Mouse (Mus musculus): ENCODE measurements around the gene Trpc6.

Trpc6 gene

DNA sequence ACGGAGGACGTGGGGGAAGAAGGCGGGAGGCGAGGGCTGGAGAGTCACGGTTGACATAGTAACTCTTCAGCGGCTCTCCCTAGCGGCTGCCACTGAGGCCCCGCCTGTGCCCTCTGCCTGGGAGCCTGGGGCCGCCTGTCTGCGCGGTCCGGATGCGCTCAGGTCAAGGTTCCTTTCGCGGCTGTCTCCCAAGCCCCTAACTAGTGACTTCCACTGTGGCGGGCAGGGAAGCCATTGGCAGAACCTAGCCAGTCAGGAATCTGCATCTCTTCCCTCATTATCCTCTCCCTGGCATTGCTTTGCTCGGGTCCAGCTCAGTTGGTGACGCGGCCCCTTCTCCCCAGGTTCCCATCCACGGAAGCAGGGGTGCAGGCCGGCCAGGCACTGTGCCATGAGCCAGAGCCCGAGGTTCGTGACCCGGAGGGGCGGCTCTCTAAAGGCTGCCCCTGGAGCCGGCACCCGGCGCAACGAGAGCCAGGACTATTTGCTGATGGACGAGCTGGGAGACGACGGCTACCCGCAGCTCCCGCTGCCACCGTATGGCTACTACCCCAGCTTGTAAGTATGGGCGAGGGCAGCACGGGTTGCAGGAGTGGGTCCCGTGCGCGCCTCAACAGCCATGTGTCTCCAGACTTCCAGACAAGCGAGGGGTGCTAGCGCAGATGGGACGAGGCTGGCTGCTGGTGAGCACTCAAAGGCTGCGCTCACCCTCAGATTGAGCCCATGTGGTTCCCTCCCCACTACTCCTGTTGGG is at the start of gene Trpc6:
Trpc6 (plus strand) TSS at position 102 of the 754 bp plus-strand sequence.
- in situ Hi-C loops (cut with MboI), result no loop called here

DNA sequence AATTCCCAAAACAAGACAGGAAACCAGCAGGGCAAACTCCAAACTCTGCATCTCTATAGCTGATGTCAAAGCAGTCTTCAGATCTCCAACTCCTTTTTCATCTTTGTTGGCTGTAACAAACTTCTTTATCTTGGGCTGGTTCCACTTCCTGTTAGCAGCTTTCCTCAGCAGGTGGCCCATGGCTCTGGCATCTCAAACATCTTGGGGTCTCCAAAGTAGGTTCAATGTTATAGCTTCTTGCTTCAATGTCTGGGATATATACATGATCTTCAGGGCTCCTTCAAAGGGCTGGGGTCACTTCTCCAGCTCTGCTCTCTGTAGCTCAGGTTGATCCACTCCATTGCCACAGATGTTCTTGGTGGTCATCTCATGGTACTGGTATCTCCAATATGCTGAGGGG is 23.0 kb upstream of the Trpc6 start:
- in situ Hi-C loops (cut with MboI), result no loop called here

- in situ Hi-C loops (cut with MboI), result no loop called here
Measured at GRCm38 (mm10) chr9:8533670-8534069, 10.3 kb upstream of the Trpc6 start.

- in situ Hi-C loops (cut with MboI), result no loop called here
Measured at GRCm38 (mm10) chr9:8545236-8545635, 1.3 kb downstream of the Trpc6 start.

DNA sequence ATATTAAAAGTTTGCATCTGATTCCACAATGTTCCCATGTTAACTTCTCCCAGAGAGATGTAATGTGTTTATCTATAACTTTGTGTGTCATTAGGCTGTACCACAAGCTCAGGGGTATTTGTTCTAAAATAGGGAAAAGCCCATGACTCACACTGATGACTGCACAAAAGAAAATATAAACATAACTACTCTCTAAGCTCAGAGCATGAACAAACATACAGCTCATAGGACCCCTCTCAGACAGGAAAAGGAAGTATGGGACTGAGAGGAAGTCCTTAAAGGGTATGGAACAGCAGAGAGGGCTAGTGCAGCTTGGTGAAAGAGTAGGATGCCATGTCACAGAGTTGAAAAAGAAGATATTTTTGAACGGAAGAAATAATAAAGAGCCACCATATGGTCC is 14.6 kb downstream of the Trpc6 start:
- in situ Hi-C loops (cut with MboI), result no loop called here

DNA sequence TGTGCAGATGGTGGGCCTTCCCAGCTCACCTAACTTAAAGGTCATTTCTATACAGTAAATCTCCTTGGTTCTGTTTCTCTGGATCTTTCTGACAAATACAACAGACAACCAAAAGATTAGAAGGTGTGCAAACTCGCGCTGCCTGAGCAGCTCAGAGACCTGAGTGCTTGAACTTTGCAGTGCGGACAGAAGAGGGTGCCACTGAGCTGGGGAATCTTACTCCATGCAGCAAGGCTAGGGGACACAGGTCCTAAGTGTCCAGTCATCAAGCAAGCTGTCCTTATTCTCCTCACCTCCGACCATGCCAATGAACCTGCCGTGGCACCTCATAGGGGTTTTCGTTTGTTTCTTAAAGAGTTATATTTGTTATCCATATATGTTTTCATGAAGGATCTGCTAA is 48.7 kb downstream of the Trpc6 start:
- in situ Hi-C loops (cut with MboI), result no loop called here

DNA sequence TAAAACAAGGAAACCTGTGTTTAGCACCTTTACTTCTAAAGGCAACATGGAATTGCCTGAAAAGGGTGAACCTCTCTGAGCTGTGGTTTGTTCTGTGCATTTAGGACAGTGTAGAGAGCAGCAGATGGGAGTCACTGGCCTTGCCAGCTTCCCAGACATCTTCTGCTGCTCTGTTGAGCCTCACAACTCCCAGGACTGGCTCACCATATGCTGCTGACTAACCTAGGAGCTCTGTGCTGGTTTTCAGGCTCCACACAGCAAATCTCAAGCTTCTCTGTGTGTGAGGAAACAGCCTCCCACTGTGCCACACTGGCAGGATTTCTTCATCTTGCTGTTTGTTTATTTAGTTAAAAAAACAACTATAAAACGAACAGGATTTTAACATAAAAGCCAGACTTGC is 53.1 kb downstream of the Trpc6 start:
- in situ Hi-C loops (cut with MboI), result no loop called here

DNA sequence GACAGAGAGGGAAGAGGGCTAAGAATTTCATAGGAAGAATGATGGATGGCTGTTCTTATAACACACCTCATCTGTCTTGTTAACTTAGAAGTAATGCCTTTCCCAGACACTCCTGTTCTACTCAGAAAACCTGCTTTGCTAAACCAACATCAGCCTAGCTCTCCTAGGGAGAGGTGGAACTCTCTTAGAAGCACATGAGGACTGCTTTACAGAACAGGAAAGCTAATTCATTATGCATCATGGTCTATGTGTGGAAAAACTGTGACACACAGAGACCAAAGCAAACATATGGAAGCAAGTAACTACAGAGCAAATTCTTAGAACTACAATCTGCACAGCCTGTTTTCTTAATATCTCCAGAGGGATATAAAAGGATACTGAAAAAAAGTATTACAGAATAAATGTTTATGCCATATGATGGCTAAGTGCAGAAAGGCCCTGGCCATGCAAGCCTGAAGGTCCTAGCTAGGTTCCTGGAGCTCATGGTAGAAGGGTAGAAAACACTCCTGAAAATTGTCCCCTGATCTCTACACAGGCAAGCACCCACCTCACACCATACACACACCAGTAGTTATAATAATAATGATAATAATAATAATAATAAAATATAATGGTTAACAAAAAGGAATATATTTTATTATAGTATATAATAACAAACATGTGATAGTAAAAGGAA is 63.0 kb downstream of the Trpc6 start:
- in situ Hi-C loops (cut with MboI), result no loop called here

DNA sequence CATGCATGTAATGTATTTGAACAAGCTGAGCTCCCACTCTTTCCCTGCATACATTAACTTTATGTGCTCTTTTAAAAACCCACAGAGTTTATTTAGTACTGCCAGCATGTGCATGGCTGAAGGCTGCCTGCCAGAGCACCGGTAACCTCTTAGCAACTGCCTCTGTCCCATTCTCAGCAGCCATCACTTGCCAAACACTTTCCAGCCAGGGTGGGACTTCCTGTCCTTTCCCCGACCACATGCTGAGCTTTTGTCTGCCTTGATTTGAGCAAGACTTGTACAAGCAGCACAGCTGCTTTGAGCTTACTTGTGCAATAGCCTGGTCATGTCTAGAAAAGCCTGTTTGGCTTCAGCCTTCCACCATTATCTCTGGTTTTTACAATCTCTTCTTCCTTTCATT is 90.4 kb downstream of the Trpc6 start:
- in situ Hi-C loops (cut with MboI), result no loop called here

- in situ Hi-C loops (cut with MboI), result no loop called here
Measured at GRCm38 (mm10) chr9:8643453-8643852, 99.5 kb downstream of the Trpc6 start.

DNA sequence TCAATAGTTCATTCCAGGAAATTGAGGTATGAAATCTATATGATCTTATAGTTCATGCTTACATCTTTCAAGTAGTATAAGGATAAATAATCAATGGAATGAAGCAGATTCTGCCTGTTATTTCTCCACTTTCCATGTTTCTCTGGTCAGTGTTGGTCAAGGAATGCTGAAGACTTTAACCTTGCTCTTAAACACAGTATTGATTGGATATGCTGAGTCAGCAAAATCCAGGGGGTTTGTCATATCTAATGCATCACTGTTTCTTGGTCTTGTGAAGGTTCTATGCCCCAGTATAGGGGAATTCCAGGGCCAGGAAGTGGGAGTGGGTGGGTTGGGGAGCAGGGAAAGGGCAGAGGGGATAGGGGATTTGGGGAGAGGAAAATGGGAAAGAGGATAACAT is 111.4 kb downstream of the Trpc6 start:
- in situ Hi-C loops (cut with MboI), result no loop called here

GRCm38 (mm10) chr9:8672944-8673343 is 129.0 kb downstream of the Trpc6 start:
- in situ Hi-C loops (cut with MboI), result no loop called here

- in situ Hi-C loops (cut with MboI), result no loop called here
Measured at GRCm38 (mm10) chr9:8676607-8677006, 132.7 kb downstream of the Trpc6 start.

DNA sequence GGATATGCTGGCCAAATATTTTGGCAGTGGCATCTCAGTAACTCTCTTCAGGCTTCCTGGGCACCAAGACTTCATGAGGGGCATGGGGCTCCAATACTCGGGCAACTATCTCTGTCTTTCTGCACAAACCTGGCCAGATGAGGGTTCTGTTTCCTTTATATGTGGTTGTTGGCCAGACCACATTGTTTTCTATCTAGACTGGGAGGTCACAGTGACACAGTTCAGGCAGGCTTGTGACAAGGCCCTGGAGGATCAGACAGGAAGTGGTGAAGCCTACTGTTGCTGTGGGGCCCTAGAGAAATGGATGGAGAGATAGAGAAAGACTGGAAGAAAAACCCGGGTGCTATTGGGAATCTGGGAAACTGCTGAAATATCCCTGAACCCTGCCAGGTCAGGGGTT is 149.2 kb downstream of the Trpc6 start:
- in situ Hi-C loops (cut with MboI), result no loop called here

DNA sequence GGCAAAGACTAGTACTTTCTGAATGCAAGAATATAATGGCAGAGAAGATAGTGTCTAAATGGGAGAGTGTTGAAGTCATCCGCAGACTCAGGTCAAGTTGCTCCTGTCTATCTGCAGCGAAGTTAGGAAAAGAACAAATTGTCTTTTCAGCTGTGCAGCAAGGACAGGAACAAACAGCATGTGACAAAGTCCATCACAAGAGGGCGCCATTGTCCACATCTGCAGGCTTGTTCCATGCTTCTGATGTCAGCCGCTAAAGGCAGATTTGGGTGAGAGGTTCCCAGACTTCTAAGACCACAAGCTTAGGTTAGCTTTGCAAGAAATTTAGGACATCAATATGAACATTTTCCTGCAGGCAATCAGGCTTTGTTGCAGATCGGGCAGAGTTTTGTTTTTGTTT is 156.7 kb downstream of the Trpc6 start:
- in situ Hi-C loops (cut with MboI), result no loop called here

- in situ Hi-C loops (cut with MboI), result no loop called here
Measured at GRCm38 (mm10) chr9:8703516-8703915, 159.6 kb downstream of the Trpc6 start.

GRCm38 (mm10) chr9:8703956-8704355 is 160.0 kb downstream of the Trpc6 start:
- in situ Hi-C loops (cut with MboI), result no loop called here

DNA sequence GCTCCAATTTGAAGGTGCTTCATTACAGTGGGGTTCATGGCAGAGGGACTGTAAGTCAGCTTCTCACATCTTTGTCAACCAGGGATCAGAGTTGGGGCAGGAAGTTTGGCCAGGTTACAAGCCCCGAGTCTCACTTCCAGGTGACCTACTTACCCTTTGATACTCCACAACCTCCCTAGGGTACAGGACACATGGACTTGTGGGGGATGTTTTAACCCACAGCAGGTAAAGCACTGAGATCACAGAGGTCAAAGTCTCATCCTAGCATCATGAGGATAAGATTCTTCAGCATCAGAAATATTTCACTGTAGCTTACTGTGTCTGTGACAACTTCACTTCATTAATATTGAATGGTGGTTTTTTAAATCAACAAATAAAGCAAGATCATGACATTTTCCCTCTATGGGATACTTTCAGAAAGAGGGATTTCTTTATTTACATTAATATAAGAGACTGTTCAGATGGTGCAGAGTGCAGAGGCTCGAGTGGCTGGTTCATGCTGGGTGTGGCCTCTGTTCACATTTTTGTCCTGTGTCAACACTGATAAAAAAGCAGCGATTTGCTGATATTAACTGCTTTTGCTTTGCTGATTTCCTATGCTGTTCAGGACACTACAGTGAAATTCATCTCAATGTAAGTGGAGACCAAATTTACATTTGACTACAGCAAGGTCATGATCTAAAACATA is 166.3 kb downstream of the Trpc6 start:
- in situ Hi-C loops (cut with MboI), result no loop called here

DNA sequence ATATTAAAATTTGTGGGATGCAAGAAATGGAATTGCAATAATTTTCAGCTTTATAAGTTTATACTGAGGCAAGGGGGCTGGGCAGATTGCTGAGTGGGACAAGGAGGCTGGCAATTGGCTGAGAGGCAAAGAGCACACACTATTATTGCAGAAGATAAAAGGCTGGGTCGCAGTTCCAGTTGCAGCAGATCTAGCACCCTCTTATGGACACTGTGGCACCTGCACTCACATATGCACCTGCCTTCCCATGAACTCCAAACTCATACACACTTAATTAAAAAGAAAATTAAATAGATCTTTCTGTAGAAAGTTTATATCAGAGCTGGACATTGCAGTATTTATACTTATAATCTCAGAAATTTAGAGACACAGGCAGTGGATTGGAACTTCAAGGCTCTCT is 175.1 kb downstream of the Trpc6 start:
- in situ Hi-C loops (cut with MboI), result no loop called here

DNA sequence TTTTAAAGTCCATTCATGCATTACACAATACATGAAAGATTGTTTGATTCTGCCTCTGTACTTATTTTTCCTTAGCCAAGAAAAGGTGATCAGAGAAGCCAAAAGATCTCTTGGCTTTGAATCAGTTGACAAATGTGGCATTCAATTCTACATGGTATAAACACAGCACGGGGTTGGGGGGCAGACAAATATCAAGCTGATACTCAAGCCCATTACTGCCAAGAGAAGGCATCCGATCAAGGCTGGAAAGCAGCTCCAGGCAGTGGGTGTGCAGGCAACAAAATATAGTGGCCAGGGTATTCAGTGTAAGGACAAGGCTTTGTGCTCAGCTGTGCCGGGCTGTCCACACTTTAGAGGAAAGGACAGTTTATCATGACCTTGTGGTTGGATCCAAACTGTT is 185.1 kb downstream of the Trpc6 start:
- in situ Hi-C loops (cut with MboI), result no loop called here

Data from mature B cell (primary cell).